Mouse (Mus musculus): ENCODE data around the gene Mgst3. TPM values are rescaled to one million over a fixed set of nuclear protein-coding genes. Genes with fewer than 3 reads are reported as not detected.
A peak's percentile ranks its signal among the peaks of the same experiment; 100 is the strongest.

Mgst3 gene
- polyA plus RNA-seq, 1 experiment = 133 TPM

DNA sequence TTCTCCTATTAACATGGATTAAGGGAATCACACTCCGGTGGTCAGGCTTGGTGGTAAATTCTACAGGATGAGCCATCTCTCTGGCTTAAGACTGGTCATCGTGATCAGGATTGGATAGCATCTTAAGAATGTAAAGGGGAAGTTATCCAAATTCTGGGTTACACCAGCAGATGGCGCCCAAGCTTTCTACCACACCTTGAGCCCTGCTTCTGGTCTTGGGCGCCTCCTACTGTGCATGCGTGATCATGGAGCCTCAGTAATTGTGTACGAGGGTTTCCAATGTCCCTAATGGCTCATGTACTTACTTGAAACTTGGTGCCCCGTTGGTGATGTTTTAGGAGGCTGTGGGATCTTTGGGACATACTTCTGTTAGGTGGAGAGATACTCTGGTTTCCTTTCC lies 23.7 kb downstream of the Mgst3 start:
- TF ChIP-seq POLR2A (IDR thresholded peaks at IDR 0.05; ENCODE audit: control insufficient read depth, extremely low read depth, insufficient read depth, low read length, poor library complexity) = no peak
- peak; percentile 80; the same call in 1 of the 2 replicates for TF ChIP-seq CTCF (IDR thresholded peaks at IDR 0.05; ENCODE audit: borderline replicate concordance, control insufficient read depth, extremely low read depth, insufficient read depth, low read length, poor library complexity)
- peaks cover 6% of the 10 kb centered on the region for H3K36me3 ChIP-seq (ENCODE audit: control insufficient read depth, insufficient read depth, low read length)
- H3K27me3 ChIP-seq (ENCODE audit: control insufficient read depth, insufficient read depth, low read length) = no peaks in the 10 kb centered on the region
- no peak overlapping the region for H3K27ac ChIP-seq (ENCODE audit: control insufficient read depth, insufficient read depth, low read length)
- 9% methylated on average over 7 of the region's 7 CpGs for WGBS
- peak; percentile 88 for DNase-seq
- H3K4me3 ChIP-seq (ENCODE audit: control insufficient read depth, insufficient read depth, low read length) = no peak overlapping the region
- H3K4me1 ChIP-seq (replicated peaks; ENCODE audit: control insufficient read depth, insufficient read depth, low read length) = no peaks in the 10 kb centered on the region

- no peak overlapping the region for H3K27ac ChIP-seq (ENCODE audit: control insufficient read depth, insufficient read depth, low read length)
- no peaks in the 10 kb centered on the region for H3K4me1 ChIP-seq (replicated peaks; ENCODE audit: control insufficient read depth, insufficient read depth, low read length)
- no peaks in the 10 kb centered on the region for H3K27me3 ChIP-seq (ENCODE audit: control insufficient read depth, insufficient read depth, low read length)
- DNase-seq = no peak
- TF ChIP-seq CTCF (IDR thresholded peaks at IDR 0.05; ENCODE audit: borderline replicate concordance, control insufficient read depth, extremely low read depth, insufficient read depth, low read length, poor library complexity) = no peak
- no peak for TF ChIP-seq POLR2A (IDR thresholded peaks at IDR 0.05; ENCODE audit: control insufficient read depth, extremely low read depth, insufficient read depth, low read length, poor library complexity)
- no peak overlapping the region for H3K4me3 ChIP-seq (ENCODE audit: control insufficient read depth, insufficient read depth, low read length)
- H3K36me3 ChIP-seq (ENCODE audit: control insufficient read depth, insufficient read depth, low read length) = peaks cover 6% of the 10 kb centered on the region
- 93% methylated on average over 7 of the region's 7 CpGs for WGBS
Observed at GRCm38 (mm10) chr1:167368513-167368912, 25.1 kb downstream of the Mgst3 start.

GRCm38 (mm10) chr1:167368018-167368417 lies 25.6 kb downstream of the Mgst3 start:
- H3K27ac ChIP-seq (ENCODE audit: control insufficient read depth, insufficient read depth, low read length) = no peak overlapping the region
- DNase-seq = no peak
- no peaks in the 10 kb centered on the region for H3K27me3 ChIP-seq (ENCODE audit: control insufficient read depth, insufficient read depth, low read length)
- H3K4me1 ChIP-seq (replicated peaks; ENCODE audit: control insufficient read depth, insufficient read depth, low read length) = no peaks in the 10 kb centered on the region
- TF ChIP-seq POLR2A (IDR thresholded peaks at IDR 0.05; ENCODE audit: control insufficient read depth, extremely low read depth, insufficient read depth, low read length, poor library complexity) (no peak), CTCF (IDR thresholded peaks at IDR 0.05; ENCODE audit: borderline replicate concordance, control insufficient read depth, extremely low read depth, insufficient read depth, low read length, poor library complexity) (no peak)
- H3K36me3 ChIP-seq (ENCODE audit: control insufficient read depth, insufficient read depth, low read length) = peaks cover 6% of the 10 kb centered on the region
- WGBS = 94% methylated on average over 4 of the region's 4 CpGs
- H3K4me3 ChIP-seq (ENCODE audit: control insufficient read depth, insufficient read depth, low read length) = no peak overlapping the region

DNA sequence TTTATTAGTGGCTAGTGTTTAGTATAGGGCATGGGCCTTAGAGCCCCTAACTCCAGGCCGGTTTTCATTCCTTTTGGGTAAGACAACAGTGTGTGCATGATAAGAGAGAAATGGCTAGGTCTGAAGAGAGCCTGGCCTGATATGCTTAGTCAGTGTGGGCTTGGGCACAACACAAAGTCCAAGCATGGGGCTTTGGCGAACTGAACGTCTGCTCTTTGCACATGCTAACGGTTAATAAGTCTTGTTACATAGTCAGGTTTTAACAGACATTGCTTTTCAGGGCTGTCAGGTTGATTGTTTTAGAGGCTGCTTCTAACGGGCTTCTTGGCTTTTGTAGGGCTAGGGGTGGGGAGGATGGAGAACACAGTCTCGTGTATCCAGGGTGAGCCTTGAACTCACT lies 27.0 kb downstream of the Mgst3 start:
- WGBS = 97% methylated on average over 6 of the region's 6 CpGs
- H3K4me3 ChIP-seq (ENCODE audit: control insufficient read depth, insufficient read depth, low read length) = no peak overlapping the region
- no peak for TF ChIP-seq CTCF (IDR thresholded peaks at IDR 0.05; ENCODE audit: borderline replicate concordance, control insufficient read depth, extremely low read depth, insufficient read depth, low read length, poor library complexity)
- TF ChIP-seq POLR2A (IDR thresholded peaks at IDR 0.05; ENCODE audit: control insufficient read depth, extremely low read depth, insufficient read depth, low read length, poor library complexity) = no peak
- no peak overlapping the region for H3K27ac ChIP-seq (ENCODE audit: control insufficient read depth, insufficient read depth, low read length)
- no peak for DNase-seq
- H3K36me3 ChIP-seq (ENCODE audit: control insufficient read depth, insufficient read depth, low read length) = peaks cover 12% of the 10 kb centered on the region
- H3K4me1 ChIP-seq (replicated peaks; ENCODE audit: control insufficient read depth, insufficient read depth, low read length) = no peaks in the 10 kb centered on the region
- H3K27me3 ChIP-seq (ENCODE audit: control insufficient read depth, insufficient read depth, low read length) = no peaks in the 10 kb centered on the region

DNA sequence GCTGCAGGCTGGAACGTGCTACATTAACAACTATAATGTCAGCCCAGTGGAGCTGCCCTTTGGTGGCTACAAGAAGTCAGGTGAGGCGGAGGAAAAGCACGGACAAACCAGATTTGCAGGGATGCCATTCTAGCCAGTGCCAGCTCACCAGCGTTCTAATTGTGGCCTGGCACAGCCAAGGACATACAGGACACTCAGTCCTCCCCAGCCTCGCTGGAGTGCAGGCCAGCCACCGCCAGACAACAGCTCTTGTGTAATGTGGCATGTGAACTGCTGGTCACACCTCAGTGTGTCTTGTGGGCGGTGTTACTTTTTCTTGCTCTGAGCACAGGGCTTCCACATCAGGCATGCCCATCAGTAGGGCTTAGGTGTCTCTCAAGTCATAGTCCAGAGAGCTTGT lies 27.8 kb downstream of the Mgst3 start:
- H3K4me3 ChIP-seq (ENCODE audit: control insufficient read depth, insufficient read depth, low read length) = no peak overlapping the region
- no peak for TF ChIP-seq CTCF (IDR thresholded peaks at IDR 0.05; ENCODE audit: borderline replicate concordance, control insufficient read depth, extremely low read depth, insufficient read depth, low read length, poor library complexity)
- TF ChIP-seq POLR2A (IDR thresholded peaks at IDR 0.05; ENCODE audit: control insufficient read depth, extremely low read depth, insufficient read depth, low read length, poor library complexity) = no peak
- 97% methylated on average over 7 of the region's 7 CpGs for WGBS
- H3K27me3 ChIP-seq (ENCODE audit: control insufficient read depth, insufficient read depth, low read length) = no peaks in the 10 kb centered on the region
- DNase-seq = no peak
- H3K27ac ChIP-seq (ENCODE audit: control insufficient read depth, insufficient read depth, low read length) = no peak overlapping the region
- no peaks in the 10 kb centered on the region for H3K4me1 ChIP-seq (replicated peaks; ENCODE audit: control insufficient read depth, insufficient read depth, low read length)
- peaks cover 17% of the 10 kb centered on the region for H3K36me3 ChIP-seq (ENCODE audit: control insufficient read depth, insufficient read depth, low read length)

- Histone ChIP-seq H3K4me3 (ENCODE audit: control insufficient read depth, insufficient read depth, low read length) (no peak overlapping the region), H3K27ac (ENCODE audit: control insufficient read depth, insufficient read depth, low read length) (no peak overlapping the region), H3K27me3 (ENCODE audit: control insufficient read depth, insufficient read depth, low read length) (no peaks in the 10 kb centered on the region), H3K36me3 (ENCODE audit: control insufficient read depth, insufficient read depth, low read length) (peaks cover 17% of the 10 kb centered on the region), H3K4me1 (replicated peaks; ENCODE audit: control insufficient read depth, insufficient read depth, low read length) (no peaks in the 10 kb centered on the region)
- 96% methylated on average over 5 of the region's 5 CpGs for WGBS
- no peak for DNase-seq
- TF ChIP-seq POLR2A (IDR thresholded peaks at IDR 0.05; ENCODE audit: control insufficient read depth, extremely low read depth, insufficient read depth, low read length, poor library complexity) (no peak), CTCF (IDR thresholded peaks at IDR 0.05; ENCODE audit: borderline replicate concordance, control insufficient read depth, extremely low read depth, insufficient read depth, low read length, poor library complexity) (no peak)
Observed at GRCm38 (mm10) chr1:167363322-167363721, 30.3 kb downstream of the Mgst3 start.

DNA sequence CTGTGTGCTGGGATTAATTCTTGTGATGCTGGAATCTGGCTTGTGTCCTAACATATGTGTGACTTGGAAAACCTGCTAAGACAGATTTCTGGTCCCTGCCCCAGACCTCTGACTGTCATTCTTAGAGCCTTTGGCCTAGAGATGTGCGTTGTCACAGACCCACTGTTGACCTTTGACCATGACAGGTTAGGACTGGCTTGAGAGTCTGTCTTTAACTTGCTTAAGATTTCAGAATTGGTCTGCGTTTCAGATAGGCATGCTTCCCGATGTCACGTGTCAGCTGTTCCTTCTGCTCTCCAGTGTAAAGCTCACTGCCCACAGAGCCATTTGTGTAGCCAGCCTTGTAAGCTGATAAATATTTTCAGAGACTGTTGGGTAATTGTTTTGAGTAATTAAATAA lies 30.8 kb downstream of the Mgst3 start:
- WGBS = 98% methylated on average over 4 of the region's 4 CpGs
- no peaks in the 10 kb centered on the region for H3K27me3 ChIP-seq (ENCODE audit: control insufficient read depth, insufficient read depth, low read length)
- H3K4me1 ChIP-seq (replicated peaks; ENCODE audit: control insufficient read depth, insufficient read depth, low read length) = no peaks in the 10 kb centered on the region
- no peak overlapping the region for H3K4me3 ChIP-seq (ENCODE audit: control insufficient read depth, insufficient read depth, low read length)
- TF ChIP-seq POLR2A (IDR thresholded peaks at IDR 0.05; ENCODE audit: control insufficient read depth, extremely low read depth, insufficient read depth, low read length, poor library complexity) (no peak), CTCF (IDR thresholded peaks at IDR 0.05; ENCODE audit: borderline replicate concordance, control insufficient read depth, extremely low read depth, insufficient read depth, low read length, poor library complexity) (no peak)
- H3K36me3 ChIP-seq (ENCODE audit: control insufficient read depth, insufficient read depth, low read length) = peaks cover 17% of the 10 kb centered on the region
- no peak overlapping the region for H3K27ac ChIP-seq (ENCODE audit: control insufficient read depth, insufficient read depth, low read length)
- DNase-seq = no peak

Measured in thymus, adult 2 months (tissue).